Mouse (Mus musculus): ENCODE measurements around the gene Slc11a2. TPM values are rescaled to one million over a fixed set of nuclear protein-coding genes. Genes with fewer than 3 reads are reported as not detected.
"Not testable (repeated sequence)": the region's sequence is repeated elsewhere in the genome, so short reads cannot be mapped to it uniquely, and the experiment has no call there.

Slc11a2 gene
- total RNA-seq, 2 experiments from 2014 or later = 37.5 to 48.9 TPM

- no peak for DNase-seq
- intact Hi-C loops (cut with DNase I) = no loop called here
These were observed 13.8 kb downstream of the Slc11a2 start for GRCm38 (mm10) chr15:100410918-100411672.

GRCm38 (mm10) chr15:100406088-100406487 is 18.8 kb downstream of the Slc11a2 start:
- intact Hi-C loops (cut with DNase I) = no loop called here
- DNase-seq = no peak

GRCm38 (mm10) chr15:100403318-100404000 is 21.4 kb downstream of the Slc11a2 start:
- intact Hi-C loops (cut with DNase I) = no loop called here

GRCm38 (mm10) chr15:100402798-100403197 is 22.1 kb downstream of the Slc11a2 start:
- DNase-seq = no peak
- intact Hi-C loops (cut with DNase I) = no loop called here

More at GRCm38 (mm10) chr15:100403318-100404000, 21.4 kb downstream of the Slc11a2 start:
- DNase-seq = no peak

GRCm38 (mm10) chr15:100402347-100402746 is 22.5 kb downstream of the Slc11a2 start:
- intact Hi-C loops (cut with DNase I) = no loop called here
- DNase-seq = no peak

- no peak for DNase-seq
- intact Hi-C loops (cut with DNase I) = no loop called here
These were observed 23.1 kb downstream of the Slc11a2 start for GRCm38 (mm10) chr15:100401811-100402210.

GRCm38 (mm10) chr15:100400592-100401250 is 24.2 kb downstream of the Slc11a2 start:
- intact Hi-C loops (cut with DNase I) = no loop called here
- DNase-seq = no peak

GRCm38 (mm10) chr15:100395561-100395960 is 29.3 kb downstream of the Slc11a2 start:
- DNase-seq = no peak

GRCm38 (mm10) chr15:100393016-100393415 is 31.9 kb downstream of the Slc11a2 start:
- intact Hi-C loops (cut with DNase I) = loop anchor here (5.0 kb wide), 1 partner anchor 64 kb away; no protein-coding TSS in a partner anchor

More at GRCm38 (mm10) chr15:100395561-100395960, 29.3 kb downstream of the Slc11a2 start:
- intact Hi-C loops (cut with DNase I) = no loop called here

GRCm38 (mm10) chr15:100391599-100391998 is 33.3 kb downstream of the Slc11a2 start:
- DNase-seq = no peak
- intact Hi-C loops (cut with DNase I) = loop anchor here (5.0 kb wide), 1 partner anchor 66 kb away; no protein-coding TSS in a partner anchor

More at GRCm38 (mm10) chr15:100393016-100393415, 31.9 kb downstream of the Slc11a2 start:
- DNase-seq = no peak

- DNase-seq = no peak
- intact Hi-C loops (cut with DNase I) = loop anchor here (5.0 kb wide), 1 partner anchor 66 kb away; no protein-coding TSS in a partner anchor
These were observed 33.8 kb downstream of the Slc11a2 start for GRCm38 (mm10) chr15:100391066-100391465.

GRCm38 (mm10) chr15:100388886-100389285 is 36.0 kb downstream of the Slc11a2 start:
- intact Hi-C loops (cut with DNase I) = no loop called here
- DNase-seq = no peak

- intact Hi-C loops (cut with DNase I) = no loop called here
- no peak for DNase-seq
These were observed 36.5 kb downstream of the Slc11a2 start for GRCm38 (mm10) chr15:100388224-100388835.

- intact Hi-C loops (cut with DNase I) = no loop called here
- DNase-seq = no peak
These were observed 37.2 kb downstream of the Slc11a2 start for GRCm38 (mm10) chr15:100387544-100388223.

- intact Hi-C loops (cut with DNase I) = no loop called here
These were observed 39.2 kb downstream of the Slc11a2 start for GRCm38 (mm10) chr15:100385705-100386104.

GRCm38 (mm10) chr15:100380104-100380503 is 44.8 kb downstream of the Slc11a2 start:
- intact Hi-C loops (cut with DNase I) = no loop called here
- DNase-seq = no peak

More at GRCm38 (mm10) chr15:100385705-100386104, 39.2 kb downstream of the Slc11a2 start:
- no peak for DNase-seq

- intact Hi-C loops (cut with DNase I) = no loop called here
- DNase-seq = no peak
These were observed 45.2 kb downstream of the Slc11a2 start for GRCm38 (mm10) chr15:100379658-100380057.

- DNase-seq; intact Hi-C loops (cut with DNase I): not testable (repeated sequence)
These were observed 46.9 kb downstream of the Slc11a2 start for GRCm38 (mm10) chr15:100377847-100378505.

GRCm38 (mm10) chr15:100375066-100375465 is 49.8 kb downstream of the Slc11a2 start:
- peak in 1 of 2 experiments; percentile 57 for DNase-seq
- intact Hi-C loops (cut with DNase I) = no loop called here

All from gastrocnemius, postnatal 36 days (tissue).